Mouse (Mus musculus) stomach, embryonic 16.5 days (tissue): Measurements from ENCODE around the gene Nmnat3. TPM values are rescaled to one million over a fixed set of nuclear protein-coding genes. Genes with fewer than 3 reads are reported as not detected.
A peak's percentile ranks its signal among the peaks of the same experiment; 100 is the strongest.

Experiments used
- ATAC-seq: fragments of 200-750 bp; cut with Nextera tagmentation; 2 replicates; pipeline ENCODE4 v1.8.0; 2017; ENCODE audit warnings: moderate number of reproducible peaks, moderate TSS enrichment; ENCODE audit not compliant: insufficient read depth, low FRiP score
- H3K27ac ChIP-seq: fragments of 300-500 bp; sonication (generic); 2 replicates; pipeline ENCODE4 v1.5.1; 2014; ENCODE audit warnings: low read length
- H3K27me3 ChIP-seq: fragments of 300-500 bp; sonication (generic); 2 replicates; pipeline ENCODE4 v1.6.1; 2014; ENCODE audit warnings: low read length, control low read depth, mixed read lengths; ENCODE audit not compliant: control insufficient read depth, insufficient read depth
- H3K36me3 ChIP-seq: fragments of 300-500 bp; sonication (generic); 2 replicates; pipeline ENCODE4 v1.6.1; 2014; ENCODE audit warnings: low read length; ENCODE audit not compliant: control insufficient read depth, insufficient read depth
- H3K4me1 ChIP-seq: fragments of 300-500 bp; sonication (generic); 2 replicates; pipeline ENCODE4 v1.6.1; 2014; ENCODE audit warnings: low read length, control low read depth, mixed read lengths; ENCODE audit not compliant: control insufficient read depth, insufficient read depth
- H3K4me2 ChIP-seq: fragments of 300-500 bp; sonication (generic); 2 replicates; pipeline ENCODE4 v1.6.1; 2014; ENCODE audit warnings: low read depth, low read length, mixed read lengths
- H3K4me3 ChIP-seq: fragments of 300-500 bp; sonication (generic); replicated peaks from 2 replicates; pipeline ENCODE4 v1.5.1; 2014; ENCODE audit warnings: mild to moderate bottlenecking, low read length
- H3K9ac ChIP-seq: fragments of 300-500 bp; sonication (generic); 2 replicates; pipeline ENCODE4 v1.6.1; 2014; ENCODE audit warnings: low read length
- H3K9me3 ChIP-seq: fragments of 300-500 bp; sonication (generic); replicated peaks from 2 replicates; pipeline ENCODE4 v1.6.1; 2016; ENCODE audit warnings: low read length, control low read depth; ENCODE audit not compliant: control insufficient read depth
- WGBS: fragments of 180-500 bp; shearing (Covaris S2); extraction: QIAGEN DNeasy Blood & Tissue Kit; methylation state at CpG from one replicate; pipeline ENCODE4 v1.1.7; 2014; 5-methylcytosine and 5-hydroxymethylcytosine counted together
- polyA plus RNA-seq: library from polyadenylated mRNA; unstranded; fragments of >200 nt; fragmentation: Nextera tagmentation; extraction: Ambion mirVana; gene quantifications from 2 replicates; pipeline ENCODE4 v1.2.1, GENCODE M21; 2015

Gene Nmnat3
- polyA plus RNA-seq, 1 experiment from 2014 or later, result 10.2 TPM

DNA sequence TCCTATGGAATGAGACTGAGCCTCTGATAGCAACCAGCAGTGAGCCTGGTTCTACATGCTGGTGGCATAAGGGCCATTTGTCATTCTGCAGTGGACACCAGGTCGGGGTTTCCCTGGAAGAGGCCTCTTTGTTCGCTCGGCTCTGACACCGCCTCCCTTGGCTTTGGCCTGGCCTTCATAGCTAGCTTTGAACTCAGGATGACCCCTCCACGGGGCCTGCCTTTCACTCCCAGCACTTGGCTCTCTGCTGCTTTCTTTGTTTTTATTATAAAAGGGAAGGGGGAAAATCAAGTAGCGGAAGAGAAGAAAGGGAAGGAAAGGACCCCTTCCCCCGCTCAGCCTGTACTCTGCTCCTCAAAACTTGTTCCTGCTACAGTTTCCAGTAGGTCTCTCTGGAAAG is 142.6 kb downstream of the Nmnat3 start:
- peak; percentile 75 for ATAC-seq

DNA sequence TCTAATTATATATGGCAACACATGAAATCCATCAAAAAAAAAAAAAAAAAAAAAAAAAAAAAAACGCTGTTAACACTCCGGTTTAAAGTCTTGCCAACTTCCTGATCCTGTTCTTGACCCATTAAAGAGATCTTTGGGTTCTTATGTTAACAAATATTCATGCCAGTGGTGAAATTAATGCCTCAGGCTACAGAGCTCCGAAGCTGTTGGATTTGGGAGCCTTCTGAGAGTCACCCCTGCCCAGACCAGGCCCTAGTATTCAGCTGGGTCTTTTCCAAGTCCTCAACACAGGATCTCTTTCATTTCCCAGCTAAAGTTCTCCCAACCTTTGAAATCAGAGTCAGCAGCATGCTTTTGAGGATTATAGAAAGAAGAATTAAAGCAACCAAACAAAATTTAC is 143.3 kb downstream of the Nmnat3 start:
- peak overlapping the region; percentile 69 for H3K27ac ChIP-seq
- ATAC-seq, result no peak
- no peaks in the 10 kb centered on the region for H3K9me3 ChIP-seq
- no peak overlapping the region for H3K9ac ChIP-seq
- 20% methylated on average over 3 of the region's 3 CpGs for WGBS
- no peak overlapping the region for H3K4me2 ChIP-seq
- peaks cover 74% of the 10 kb centered on the region for H3K4me1 ChIP-seq
- H3K36me3 ChIP-seq, result no peaks in the 10 kb centered on the region
- no peak overlapping the region for H3K4me3 ChIP-seq
- H3K27me3 ChIP-seq, result no peaks in the 10 kb centered on the region

More for the DNA sequence above, 142.6 kb downstream of the Nmnat3 start:
- H3K27me3 ChIP-seq, result no peaks in the 10 kb centered on the region
- WGBS, result 15% methylated on average over 7 of the region's 7 CpGs
- 0 out of 2 replicates have a peak overlapping the region, but pooled peaks have one; percentile 5 for H3K4me3 ChIP-seq
- H3K36me3 ChIP-seq, result no peaks in the 10 kb centered on the region
- H3K4me1 ChIP-seq, result peaks cover 76% of the 10 kb centered on the region
- H3K4me2 ChIP-seq, result peak overlapping the region; percentile 30
- peak overlapping the region; percentile 43; the same call in 1 of the 2 replicates for H3K9ac ChIP-seq
- H3K9me3 ChIP-seq, result no peaks in the 10 kb centered on the region
- H3K27ac ChIP-seq, result peak overlapping the region; percentile 90

GRCm38 (mm10) chr9:98433021-98433420 is 145.8 kb downstream of the Nmnat3 start:
- Histone ChIP-seq H3K4me1 (peaks cover 53% of the 10 kb centered on the region), H3K4me2 (0 out of 2 replicates have a peak overlapping the region, but pooled peaks have one; percentile 19), H3K9me3 (no peaks in the 10 kb centered on the region), H3K27ac (peak overlapping the region; percentile 88), H3K9ac (peak overlapping the region; percentile 0; the same call in 1 of the 2 replicates), H3K36me3 (no peaks in the 10 kb centered on the region), H3K4me3 (no peak overlapping the region), H3K27me3 (no peaks in the 10 kb centered on the region)
- WGBS, result 79% methylated on average over 2 of the region's 2 CpGs
- peak; percentile 48; the same call in 1 of the 2 replicates for ATAC-seq

DNA sequence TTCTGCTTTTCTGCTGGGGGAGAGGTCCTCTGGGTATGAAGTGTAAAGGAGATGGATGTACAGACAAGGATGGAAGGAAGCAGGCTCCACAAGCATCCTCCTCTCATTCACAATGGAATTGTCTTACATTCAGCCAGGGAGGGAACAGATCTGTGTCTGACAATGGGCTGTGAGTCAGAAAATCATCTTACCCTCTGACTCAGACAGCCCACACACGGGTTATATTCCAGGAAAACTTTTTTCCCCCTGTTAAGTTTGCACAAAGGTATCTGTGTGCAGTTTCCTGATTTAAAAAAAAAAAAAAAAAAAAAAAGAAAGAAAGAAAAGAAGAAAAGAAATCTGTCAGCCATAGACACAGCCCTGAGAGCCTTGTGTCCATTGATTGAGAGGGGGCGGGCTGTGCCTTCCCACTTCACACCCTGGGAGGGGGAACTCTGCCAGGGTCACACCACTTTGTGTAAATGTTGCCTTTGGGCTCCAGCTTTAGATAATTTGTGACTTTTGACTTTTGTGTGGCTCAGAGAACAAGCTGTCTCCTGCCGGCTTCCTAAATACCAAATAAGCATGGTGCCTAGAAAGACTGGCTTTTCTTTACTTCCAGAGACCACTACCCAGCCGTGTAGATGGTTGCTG is 146.8 kb downstream of the Nmnat3 start:
- Histone ChIP-seq H3K27ac (peak overlapping the region; percentile 88), H3K4me3 (no peak overlapping the region), H3K27me3 (no peaks in the 10 kb centered on the region), H3K4me1 (peaks cover 46% of the 10 kb centered on the region), H3K9me3 (no peaks in the 10 kb centered on the region), H3K4me2 (no peak overlapping the region), H3K9ac (peak overlapping the region; percentile 31; the same call in 1 of the 2 replicates), H3K36me3 (no peaks in the 10 kb centered on the region)
- 33% methylated on average over 4 of the region's 4 CpGs for WGBS
- no peak for ATAC-seq

DNA sequence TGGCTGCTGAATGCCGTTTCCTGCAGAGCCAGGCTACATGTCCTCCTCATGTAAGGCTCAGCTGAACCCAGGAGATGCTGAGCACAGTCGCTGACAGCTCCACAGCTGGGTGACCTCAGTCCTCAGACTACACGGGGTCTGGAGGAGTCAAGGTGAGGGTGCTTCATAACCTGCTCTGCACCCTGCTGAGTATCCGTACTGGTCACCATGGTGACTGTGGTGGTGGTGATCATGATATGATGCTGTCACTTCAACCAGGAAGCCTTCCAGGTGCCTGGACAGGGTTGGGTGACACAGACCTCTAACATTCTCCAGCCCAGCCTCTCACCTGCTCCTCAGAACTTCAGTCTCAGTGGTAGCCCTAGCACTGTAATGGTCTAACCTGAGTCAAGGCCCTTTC is 150.6 kb downstream of the Nmnat3 start:
- Histone ChIP-seq H3K27ac (no peak overlapping the region), H3K36me3 (no peaks in the 10 kb centered on the region), H3K27me3 (no peaks in the 10 kb centered on the region), H3K4me1 (peaks cover 21% of the 10 kb centered on the region; the same call in 1 of the 2 replicates), H3K4me2 (no peak overlapping the region), H3K9me3 (no peaks in the 10 kb centered on the region), H3K9ac (no peak overlapping the region), H3K4me3 (no peak overlapping the region)
- no peak for ATAC-seq
- 72% methylated on average over 4 of the region's 4 CpGs for WGBS

GRCm38 (mm10) chr9:98439091-98439490 is 151.9 kb downstream of the Nmnat3 start:
- Histone ChIP-seq H3K9me3 (no peaks in the 10 kb centered on the region), H3K27me3 (no peaks in the 10 kb centered on the region), H3K9ac (no peak overlapping the region), H3K4me1 (peaks cover 12% of the 10 kb centered on the region; the same call in 1 of the 2 replicates), H3K36me3 (no peaks in the 10 kb centered on the region), H3K4me3 (no peak overlapping the region), H3K27ac (no peak overlapping the region), H3K4me2 (no peak overlapping the region)
- WGBS, result 65% methylated on average over 3 of the region's 3 CpGs
- ATAC-seq, result no peak

DNA sequence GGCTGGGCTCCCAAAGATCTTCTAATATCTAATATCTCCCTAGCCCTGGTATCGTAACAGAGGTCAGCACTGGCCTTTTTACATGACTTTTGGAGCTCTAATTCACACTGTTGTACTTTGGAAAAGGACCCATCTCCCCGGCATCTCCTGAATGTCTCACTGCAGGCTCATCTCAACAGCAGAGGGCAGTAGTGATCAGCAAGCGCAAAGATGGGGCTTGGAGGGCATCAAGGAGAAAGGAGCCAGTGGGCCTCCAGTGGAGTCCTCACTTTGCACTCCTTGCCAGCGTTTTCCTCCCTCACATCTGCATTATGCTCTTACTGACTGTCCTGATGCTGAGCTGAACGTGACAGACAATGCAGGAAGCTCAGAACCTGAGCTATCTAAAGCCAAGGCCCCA is 155.4 kb downstream of the Nmnat3 start:
- Histone ChIP-seq H3K4me1 (0 out of 2 replicates have a peak, but pooled peaks cover 3% of the 10 kb centered on the region), H3K9me3 (no peaks in the 10 kb centered on the region), H3K27ac (no peak overlapping the region), H3K4me2 (no peak overlapping the region), H3K36me3 (no peaks in the 10 kb centered on the region), H3K4me3 (no peak overlapping the region), H3K9ac (no peak overlapping the region), H3K27me3 (no peaks in the 10 kb centered on the region)
- no peak for ATAC-seq
- WGBS, result 54% methylated on average over 5 of the region's 5 CpGs

DNA sequence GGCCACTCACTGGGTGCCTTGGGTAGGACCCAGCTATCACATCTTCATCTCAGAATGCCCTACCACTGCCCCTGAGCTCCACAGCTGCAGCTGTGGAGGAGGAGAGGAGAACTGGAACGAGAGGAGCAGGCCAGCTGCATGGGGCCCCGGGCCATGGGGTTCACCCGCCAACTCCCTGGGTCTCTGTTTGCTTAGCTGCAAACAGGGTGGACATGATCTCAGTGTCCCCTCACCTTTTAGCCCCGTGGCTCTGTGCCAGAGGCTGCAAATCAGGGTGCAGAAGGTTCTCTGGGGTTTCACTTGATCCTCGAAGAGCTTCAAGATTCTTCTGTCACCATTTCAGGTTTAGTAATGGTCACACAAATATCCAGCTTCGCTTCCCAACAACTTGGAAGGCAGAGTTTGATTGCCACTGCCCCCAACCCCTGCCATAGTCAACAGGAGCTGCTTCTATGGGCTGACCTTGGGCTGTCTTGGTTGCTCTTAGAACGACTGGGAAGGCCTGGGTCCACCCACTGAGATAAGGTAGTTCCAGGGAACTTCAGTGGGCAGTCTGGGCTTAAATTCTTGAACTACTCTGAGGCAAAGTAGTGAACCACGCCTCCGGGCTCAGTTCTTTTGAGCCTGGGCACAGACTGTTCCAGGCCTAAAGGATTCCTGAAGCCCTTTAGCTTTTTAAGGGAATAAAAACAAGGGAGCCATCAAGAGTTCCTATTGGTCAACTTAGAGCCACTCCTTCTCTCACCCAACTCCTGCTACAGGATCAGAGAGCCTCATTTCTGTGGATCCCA is 158.3 kb downstream of the Nmnat3 start:
- Histone ChIP-seq H3K27ac (peak overlapping the region; percentile 38; the same call in 1 of the 2 replicates), H3K9me3 (no peaks in the 10 kb centered on the region), H3K9ac (no peak overlapping the region), H3K4me2 (no peak overlapping the region), H3K36me3 (no peaks in the 10 kb centered on the region), H3K27me3 (no peaks in the 10 kb centered on the region), H3K4me1 (no peaks in the 10 kb centered on the region), H3K4me3 (no peak overlapping the region)
- ATAC-seq, result peak; percentile 28; the same call in 1 of the 2 replicates
- WGBS, result 81% methylated on average over 9 of the region's 9 CpGs

- no peak for ATAC-seq
- 75% methylated on average over 1 of the region's 1 CpGs for WGBS
- Histone ChIP-seq H3K4me3 (no peak overlapping the region), H3K9me3 (peaks cover 3% of the 10 kb centered on the region; the same call in 1 of the 2 replicates), H3K4me1 (no peaks in the 10 kb centered on the region), H3K27me3 (no peaks in the 10 kb centered on the region), H3K4me2 (no peak overlapping the region), H3K36me3 (no peaks in the 10 kb centered on the region), H3K27ac (no peak overlapping the region), H3K9ac (no peak overlapping the region)
These were observed 163.7 kb downstream of the Nmnat3 start for GRCm38 (mm10) chr9:98450976-98451375.
